Mouse (Mus musculus) large intestine, adult 2 months (tissue): ENCODE measurements at regions not wholly inside any gene's neighbourhood (a gene's known extent, or its start where the extent isn't known, plus 50 kb on each side); places are given as distances from the start of the nearest gene placed in this dataset.

Experiments used
- DNase-seq: peaks from one replicate; pipeline ENCODE4 v3.0.0-alpha.2; 2012; ENCODE audit warnings: low read depth, low spot score
- WGBS: fragments of 180-500 bp; shearing (Covaris S2); methylation state at CpG from one replicate; pipeline ENCODE4 v1.1.7; 2018; 5-methylcytosine and 5-hydroxymethylcytosine counted together

DNA sequence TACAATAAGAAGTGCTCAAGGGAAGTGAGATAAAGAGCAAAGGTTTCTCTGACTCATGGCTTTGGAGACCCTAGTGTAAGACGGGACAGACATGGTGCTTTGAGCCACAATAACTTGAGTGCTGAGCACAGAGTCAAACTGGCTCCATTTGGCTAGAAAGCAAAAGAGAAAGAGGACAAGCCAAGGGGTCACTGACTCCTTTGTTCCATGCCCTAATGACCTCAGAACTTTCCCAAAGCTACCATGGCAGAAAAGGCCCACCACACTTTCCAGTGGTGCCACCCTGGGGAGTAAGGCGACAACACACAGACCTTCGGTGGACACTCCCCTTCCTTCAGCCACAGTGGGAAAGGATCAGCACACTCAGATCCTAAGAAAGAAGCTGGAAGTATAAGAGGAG is 186.8 kb downstream of the Gm10260 start:
- WGBS = 86% methylated on average over 3 of the region's 3 CpGs
- no peak for DNase-seq

DNA sequence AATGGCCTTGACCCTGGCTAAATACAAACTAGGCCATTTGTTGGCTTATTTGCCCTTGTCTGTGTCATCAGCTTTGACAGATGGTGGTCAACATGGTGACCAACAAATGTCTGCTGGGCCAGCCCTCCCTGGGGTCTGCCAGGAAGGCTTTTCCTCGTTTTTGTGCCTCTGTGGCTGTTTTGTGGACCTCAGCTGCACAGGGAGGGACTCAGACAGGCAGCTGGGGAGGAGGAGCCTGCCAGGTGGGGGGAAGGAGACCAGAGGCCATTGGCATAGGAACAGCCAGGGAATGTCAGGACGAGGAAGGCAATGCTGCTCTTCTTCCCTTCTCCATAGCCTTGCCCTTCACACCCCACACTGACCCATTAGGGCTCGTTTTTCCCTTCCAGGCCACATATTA is 188.1 kb downstream of the Gm10260 start:
- WGBS = 78% methylated on average over 3 of the region's 3 CpGs
- no peak for DNase-seq

DNA sequence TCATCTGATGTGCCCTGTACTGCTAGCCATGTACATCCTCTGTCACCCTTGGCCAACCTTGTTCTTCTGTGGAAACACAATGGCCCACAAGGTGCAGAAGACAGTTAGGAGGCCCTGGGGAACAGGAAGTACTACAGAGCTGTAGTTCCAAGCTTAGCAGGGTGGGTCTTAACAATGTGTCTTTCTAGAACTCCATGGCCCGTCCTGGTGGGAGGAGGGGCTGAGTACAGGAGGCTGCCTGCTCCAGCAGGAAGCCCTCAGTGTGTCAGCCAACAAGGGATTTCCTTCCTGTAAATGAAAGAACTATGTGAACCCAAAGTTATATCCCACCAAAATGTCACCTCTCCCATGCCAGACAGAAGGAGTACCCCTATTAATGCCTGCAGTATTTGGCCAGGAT is 190.4 kb downstream of the Gm10260 start:
- 19% methylated on average over 1 of the region's 1 CpGs for WGBS
- DNase-seq = no peak

DNA sequence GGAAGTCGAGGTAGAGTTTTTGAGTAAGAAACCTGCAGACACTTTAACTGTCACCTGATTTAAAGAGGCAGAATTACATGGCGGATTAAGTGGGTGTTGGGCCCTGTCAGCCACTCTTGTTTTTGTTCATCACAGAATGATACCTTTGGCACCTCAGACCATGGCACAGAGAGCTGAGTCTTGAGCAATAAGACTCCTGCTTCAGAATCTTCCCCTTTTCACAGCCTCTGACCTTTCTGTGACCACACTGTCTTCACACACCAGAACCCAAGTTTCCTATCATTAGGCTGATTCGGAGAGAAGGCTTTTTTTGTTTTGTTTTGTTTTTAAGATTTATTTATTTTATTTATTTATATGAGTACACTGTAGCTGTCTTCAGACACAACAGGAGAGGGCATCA is 192.8 kb downstream of the Gm10260 start:
- WGBS = 78% methylated on average over 3 of the region's 3 CpGs
- no peak for DNase-seq

DNA sequence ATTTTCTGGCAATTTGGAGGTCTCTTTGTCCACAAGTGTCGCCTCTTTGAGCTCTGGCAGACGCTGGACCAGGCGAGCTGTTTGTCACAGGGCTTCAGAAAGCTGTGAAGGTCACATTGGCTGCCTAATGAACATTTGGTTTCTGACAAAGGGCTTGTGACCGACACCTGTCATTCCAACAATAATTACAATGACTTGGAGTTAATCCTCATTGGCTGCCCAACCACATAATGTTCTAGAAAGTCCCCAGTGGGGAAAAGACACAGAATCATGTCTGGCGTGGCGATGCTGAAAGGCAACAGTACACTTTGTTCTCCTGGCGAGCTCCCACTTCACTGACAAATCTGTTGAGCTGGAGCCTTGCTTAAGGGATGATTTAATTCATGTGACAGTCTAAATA is 194.4 kb downstream of the Gm10260 start:
- DNase-seq = no peak
- WGBS = 68% methylated on average over 7 of the region's 7 CpGs

DNA sequence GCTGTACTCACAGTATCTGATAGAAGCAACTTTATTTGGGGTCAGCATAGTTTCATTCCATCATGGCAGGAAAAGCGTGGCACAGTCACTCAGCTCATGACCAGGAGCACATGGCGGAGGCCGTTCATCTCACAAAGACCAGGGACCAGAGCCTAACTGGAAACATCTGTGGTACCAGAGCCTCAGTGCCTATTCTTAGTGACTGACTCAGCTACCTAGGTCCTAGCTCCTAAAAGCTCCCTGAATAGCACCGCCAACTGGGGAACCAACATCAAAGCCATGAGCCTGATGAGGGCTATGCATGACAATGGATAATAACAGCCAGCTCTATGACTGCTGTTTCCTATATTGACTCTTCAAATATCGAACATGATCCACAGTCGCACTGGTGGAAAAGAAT is 198.2 kb downstream of the Gm10260 start:
- no peak for DNase-seq
- 93% methylated on average over 6 of the region's 6 CpGs for WGBS

DNA sequence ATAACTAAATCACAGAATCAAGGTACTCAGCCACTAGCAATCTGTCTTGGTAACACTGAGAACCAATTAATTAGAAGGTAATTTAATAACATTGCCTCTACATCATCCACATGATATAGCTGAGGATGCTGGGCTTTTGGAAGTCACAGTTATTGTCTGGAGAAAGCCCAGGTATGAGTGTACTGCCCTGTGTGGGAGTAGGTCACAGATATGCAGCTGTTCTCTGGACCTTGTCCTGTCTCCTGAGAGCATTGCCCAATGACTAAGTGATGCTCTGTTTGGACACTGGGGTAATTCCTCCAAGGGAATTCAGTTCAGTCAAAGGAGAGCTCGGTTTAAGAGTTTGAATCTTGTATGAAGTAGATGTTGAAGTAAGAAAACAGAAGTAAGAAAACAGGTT is 199.6 kb downstream of the Gm10260 start:
- no peak for DNase-seq
- 31% methylated on average over 1 of the region's 1 CpGs for WGBS

DNA sequence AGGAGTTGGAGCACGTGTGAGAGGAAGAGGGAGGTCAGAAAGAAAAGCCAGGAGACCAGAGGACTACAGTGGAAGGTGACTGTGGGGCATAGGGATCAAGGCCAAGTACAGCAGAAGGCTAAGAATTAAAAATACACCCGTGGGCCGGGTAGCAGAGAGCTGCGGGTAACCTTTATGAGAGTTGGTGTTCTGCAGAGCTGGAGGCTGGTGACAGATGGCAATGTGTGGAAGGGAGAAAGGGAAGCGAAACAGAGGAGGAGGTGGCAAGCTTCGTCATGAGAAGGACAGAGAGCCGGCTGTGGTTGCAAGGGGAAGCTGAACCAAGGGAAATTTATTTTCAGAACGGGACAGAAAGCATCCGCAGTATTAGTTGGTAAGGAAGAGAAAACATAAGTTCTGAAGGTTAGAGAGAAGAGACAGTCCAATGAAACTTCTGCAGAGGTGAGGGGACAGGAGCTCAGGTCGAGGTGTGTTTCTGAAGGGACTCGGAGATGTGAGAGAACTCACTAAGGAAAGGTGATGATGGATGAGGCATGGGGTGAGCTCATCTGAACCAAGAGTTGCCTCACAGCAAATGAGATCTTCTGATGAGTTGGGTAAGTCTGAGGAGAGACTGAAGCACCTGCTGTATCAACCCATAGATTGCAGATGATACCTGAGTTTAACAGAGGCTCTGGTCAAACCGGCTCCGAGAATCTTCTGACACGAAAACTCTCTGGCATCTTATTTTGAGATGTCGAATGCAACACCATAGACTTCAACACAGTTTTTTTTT is 200.6 kb downstream of the Gm10260 start:
- WGBS = 88% methylated on average over 15 of the region's 15 CpGs
- DNase-seq = no peak

DNA sequence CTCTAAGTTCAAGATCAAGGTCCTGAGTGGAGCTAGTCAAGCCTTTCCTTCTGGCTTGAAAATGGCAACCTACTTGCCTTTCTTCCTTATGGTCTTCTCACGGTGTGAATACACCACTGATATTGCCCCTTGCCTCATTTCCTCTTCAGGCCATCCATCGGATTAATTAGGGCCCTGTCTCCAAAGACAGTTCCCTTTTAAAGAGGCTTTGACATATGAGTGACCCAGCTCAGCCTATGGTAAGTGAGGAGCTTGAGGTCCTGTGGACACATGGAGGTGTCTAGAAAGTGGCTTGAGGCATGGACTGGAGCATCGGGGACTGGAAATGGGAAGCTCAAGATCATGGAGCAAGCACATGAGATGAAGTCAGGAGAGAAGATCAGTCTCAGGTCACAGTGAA is 201.5 kb downstream of the Gm10260 start:
- DNase-seq = no peak
- WGBS = 89% methylated on average over 3 of the region's 3 CpGs

DNA sequence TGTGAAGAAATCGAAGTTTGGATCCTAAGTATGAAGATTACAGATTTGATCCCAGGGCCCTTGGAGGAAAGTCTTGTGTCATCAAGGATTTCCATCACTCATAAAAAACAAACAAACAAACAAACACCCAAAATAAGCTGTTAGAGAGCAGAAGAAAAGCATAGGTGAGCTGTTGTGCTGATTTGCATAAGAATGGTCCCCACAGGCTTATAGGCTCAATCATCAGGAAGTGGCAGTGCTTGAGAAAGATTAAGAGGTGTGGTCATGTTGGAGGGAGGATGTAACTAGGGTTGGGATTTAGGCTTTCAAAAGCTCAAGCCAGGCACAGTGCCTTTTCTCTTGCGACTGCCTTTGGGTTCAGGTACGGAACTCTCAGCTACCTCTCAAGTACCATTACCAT is 205.1 kb downstream of the Gm10260 start:
- DNase-seq = no peak
- WGBS = 96% methylated on average over 3 of the region's 3 CpGs

DNA sequence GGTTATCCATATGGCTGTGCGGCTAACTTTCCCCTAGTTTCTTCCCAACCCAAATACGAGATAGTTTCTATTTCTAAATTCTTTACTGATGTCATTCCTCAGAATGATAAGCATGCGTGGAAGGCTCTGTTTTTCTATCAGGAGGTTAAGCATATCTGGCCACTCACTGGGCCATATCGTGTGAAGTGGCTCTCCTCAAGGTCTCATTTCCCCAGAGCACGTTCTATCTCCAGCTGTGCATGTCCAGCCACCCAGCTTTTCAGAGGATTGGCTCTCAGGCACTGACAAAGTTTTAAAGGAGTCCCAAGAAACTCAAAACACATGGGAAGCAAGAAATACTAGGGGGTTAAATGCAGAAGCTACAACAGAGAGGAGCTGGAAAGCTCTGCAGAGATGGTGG is 205.8 kb downstream of the Gm10260 start:
- no peak for DNase-seq
- 85% methylated on average over 5 of the region's 5 CpGs for WGBS

DNA sequence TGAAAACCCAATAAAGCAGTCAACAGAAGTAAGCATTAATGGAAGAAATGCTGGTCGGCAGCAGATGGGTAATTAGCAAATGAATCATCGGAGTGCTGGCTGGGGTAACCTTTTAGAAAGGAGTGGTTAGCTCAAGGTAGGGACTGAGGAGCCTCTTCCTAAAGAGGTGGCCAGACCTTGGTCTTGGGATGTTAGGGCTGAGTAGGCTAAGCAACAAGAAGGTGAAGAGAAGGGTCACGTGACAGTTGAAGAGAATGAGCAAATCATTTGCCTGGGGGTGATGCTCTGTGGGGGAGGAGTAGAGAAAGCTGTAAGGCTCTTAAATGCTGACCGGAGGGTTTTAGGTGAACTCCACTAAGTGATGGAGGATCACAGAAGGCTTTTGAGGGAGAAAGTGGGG is 208.2 kb downstream of the Gm10260 start:
- DNase-seq = no peak
- WGBS = 84% methylated on average over 4 of the region's 4 CpGs

DNA sequence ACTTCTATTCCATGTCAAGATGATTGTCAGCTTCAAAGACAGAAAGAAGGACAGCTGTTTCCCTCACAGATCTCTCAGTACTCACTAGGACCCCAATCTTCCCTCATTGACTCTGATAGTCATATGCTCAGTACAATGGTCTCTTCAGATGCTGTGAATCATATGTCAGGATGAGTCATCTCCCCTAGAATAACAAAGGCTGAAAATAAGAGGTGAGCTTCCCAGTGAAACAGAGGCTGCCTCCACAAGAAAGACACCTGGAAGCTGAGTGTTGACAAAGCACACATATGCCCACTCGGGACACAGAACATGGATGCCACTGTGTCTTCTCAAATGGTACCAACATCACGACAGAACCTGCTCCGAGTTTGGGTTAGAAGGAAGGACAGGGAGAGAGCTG is 209.6 kb downstream of the Gm10260 start:
- WGBS = 83% methylated on average over 3 of the region's 3 CpGs
- no peak for DNase-seq

DNA sequence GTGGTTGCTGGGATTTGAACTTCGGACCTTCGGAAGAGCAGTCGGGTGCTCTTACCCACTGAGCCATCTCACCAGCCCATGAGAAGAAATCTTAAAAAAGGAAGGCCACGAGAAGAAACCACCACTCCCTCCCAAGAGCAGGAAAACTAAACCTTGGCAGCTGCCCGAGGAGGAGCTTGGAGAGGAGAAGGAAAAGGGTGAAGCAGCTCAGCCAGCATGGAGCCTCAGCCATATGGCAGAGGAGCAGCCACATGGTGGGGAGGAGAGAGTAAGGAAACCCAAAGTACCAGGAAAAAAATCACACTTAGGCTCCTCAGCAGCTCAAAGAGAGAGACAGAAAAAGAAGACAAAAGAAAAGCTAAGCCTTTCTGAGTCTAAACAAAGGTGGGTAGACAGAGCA is 210.3 kb downstream of the Gm10260 start:
- WGBS = 84% methylated on average over 5 of the region's 5 CpGs
- DNase-seq = no peak

DNA sequence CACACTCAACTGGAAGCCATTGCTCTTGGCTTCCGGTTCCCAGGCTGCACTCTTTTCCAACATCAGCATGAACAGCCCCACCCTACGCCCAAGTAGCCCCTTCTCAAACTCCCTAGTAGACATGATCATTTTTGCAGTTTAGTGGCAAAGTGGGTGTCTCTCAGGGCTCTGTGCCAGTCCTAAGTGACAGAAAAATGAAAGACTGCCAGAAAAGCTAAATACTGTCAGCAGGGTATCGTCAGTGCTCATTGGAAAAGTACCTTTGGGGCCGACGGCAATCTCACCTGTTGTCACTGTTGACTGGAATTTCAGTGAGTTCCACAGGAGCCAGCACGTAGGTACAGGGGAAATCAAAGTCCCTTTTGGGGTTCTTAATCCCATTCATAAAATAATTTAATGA is 211.0 kb downstream of the Gm10260 start:
- DNase-seq = no peak
- 95% methylated on average over 6 of the region's 6 CpGs for WGBS

DNA sequence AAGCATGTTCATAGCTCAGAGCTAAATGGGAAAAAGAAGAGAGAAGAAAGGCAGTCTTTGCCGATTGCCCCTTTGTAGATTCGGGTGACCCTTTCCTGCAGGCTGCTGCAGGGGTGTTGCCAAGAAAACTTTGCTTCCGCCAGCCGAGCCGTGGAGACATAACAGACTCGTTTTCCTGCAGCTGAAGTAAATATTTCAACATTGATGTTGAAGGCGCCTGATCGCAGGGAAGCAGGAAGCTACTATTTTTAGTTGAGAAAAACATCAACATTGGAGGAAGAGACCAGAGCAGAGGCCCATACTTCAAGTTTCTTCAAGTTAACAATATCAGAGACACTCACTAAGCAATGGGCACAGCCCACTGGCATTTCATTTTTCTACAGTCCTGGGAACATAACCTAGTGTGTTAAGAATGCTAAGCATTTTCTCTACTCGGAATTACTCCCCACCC is 211.9 kb downstream of the Gm10260 start:
- no peak for DNase-seq
- 8% methylated on average over 9 of the region's 9 CpGs for WGBS

DNA sequence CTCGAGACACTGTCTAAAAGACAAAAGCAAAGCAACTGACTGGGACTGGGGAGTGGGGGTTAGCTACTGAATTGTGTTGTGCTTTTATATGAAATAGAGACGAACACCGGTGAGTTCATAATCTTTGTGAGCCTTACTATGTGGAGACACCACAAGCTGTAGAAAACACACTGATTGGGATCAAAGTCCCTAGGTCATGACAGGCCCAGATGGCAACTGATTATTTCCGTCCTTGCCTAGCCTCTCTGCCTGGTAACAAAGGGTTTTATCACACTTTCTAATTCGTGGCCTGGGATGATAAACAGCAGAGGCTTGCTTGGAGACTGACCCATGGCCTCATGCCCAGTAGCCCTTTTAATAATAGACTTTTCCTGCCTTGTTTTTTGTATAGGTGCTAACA is 213.5 kb downstream of the Gm10260 start:
- WGBS = 31% methylated on average over 5 of the region's 5 CpGs
- peak; percentile 64 for DNase-seq

DNA sequence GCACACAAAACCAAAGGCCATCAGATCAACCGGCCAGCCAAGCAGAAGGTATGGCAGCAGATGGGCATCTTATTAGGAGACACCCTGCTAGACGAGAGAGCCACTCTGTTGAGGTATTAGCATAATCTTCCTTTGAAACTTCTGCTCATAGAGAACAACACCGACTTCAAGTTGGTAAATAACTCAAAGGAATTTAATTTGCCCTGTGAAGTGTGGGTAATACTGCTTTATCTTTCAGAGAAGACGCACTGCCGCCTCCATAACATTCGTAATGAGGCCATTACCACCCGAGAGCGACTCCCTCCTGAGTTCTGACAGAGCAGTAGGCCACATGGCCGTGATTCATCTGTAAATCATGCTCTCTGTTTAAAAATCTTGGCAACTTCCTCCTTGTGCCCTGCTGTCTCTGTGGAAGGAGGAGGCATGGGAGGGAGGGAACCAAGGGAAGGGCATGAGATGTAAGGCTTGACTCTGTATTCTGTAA is 214.4 kb downstream of the Gm10260 start:
- 26% methylated on average over 9 of the region's 9 CpGs for WGBS

DNA sequence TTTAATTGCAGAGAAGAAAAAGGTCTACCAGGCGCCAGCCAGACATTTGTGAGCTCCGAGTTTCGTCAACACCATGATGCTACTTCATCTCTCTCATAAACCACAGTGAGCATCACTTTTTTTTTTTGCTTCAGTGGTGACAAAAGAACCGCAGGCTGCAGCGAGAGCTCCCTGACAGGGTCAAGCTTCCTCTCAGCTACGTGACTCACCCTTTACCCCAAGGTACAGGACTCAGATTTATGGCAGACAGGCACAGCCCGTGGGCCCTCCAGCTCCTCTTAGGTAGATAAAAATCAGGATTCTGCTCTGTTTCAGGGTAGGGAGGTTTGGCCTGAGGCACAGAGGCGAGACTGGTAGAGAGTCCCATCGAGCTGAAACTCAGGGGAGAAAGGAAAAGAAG is 220.7 kb downstream of the Gm10260 start:
- WGBS = 72% methylated on average over 9 of the region's 9 CpGs
- no peak for DNase-seq

More for the DNA sequence above, 214.4 kb downstream of the Gm10260 start:
- peak; percentile 55 for DNase-seq

DNA sequence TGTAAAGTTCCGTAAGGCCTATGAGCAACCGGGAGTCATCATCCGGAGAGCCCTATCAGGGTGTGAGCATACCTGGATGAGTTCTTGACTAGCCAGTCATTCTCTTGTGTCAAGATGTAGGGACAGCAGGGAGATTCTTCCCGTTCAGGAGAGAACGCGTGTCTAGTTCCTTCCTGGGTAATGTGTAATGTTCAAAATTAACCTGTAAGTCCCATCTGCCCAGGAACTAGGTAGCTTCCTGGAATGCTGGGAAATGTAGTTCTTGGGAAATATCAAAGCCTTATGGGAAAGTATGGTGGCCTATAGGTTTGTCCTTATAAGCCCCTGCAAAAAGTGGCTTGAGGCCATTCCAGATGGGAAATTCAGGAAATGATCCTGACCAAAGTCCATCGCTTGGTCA is 222.0 kb downstream of the Gm10260 start:
- 90% methylated on average over 7 of the region's 7 CpGs for WGBS
- no peak for DNase-seq

DNA sequence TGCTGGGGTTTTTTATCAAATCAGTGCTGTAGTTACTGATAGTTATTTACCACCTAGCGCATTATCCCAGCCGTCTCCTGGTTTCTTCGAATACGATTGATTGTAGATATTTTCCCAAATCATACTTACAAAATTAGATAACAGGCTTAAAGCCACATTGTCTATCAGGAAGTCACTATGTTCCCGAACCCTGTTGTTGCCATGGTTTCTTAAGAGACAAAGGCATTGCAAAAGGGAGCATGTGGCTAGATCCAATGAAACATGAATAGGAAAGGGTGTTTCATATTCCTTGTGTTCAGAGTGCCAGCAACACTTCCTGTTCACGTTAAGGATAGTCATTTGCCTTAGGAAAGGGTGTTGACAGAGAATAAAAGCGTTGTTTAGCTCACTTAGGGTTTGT is 222.7 kb downstream of the Gm10260 start:
- 67% methylated on average over 7 of the region's 7 CpGs for WGBS

DNA sequence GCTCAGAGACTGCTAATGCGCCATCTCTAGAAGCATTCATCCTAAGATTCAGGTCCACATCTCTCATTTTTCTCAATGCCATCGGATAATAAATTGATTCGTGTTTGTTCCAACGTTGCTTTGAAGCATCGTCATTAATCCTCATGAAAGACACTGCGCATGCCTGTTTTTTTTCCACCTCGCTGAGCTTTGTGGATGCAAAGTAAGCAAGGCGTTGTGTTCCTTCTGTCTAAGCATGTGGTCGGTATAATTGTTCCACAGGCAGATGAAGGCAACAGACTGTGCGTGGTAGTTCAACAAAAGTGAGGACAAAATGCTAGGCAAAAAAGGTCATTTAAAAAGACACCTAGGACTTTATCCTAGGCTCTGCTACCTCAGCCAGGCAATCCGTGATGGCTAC is 223.2 kb downstream of the Gm10260 start:
- WGBS = 96% methylated on average over 11 of the region's 11 CpGs
- no peak for DNase-seq

More for the DNA sequence above, 222.7 kb downstream of the Gm10260 start:
- no peak for DNase-seq
